Mouse (Mus musculus) WW6 (cell line): ENCODE results near the gene Ppp2r5d.

ENCODE experiments used
- DNase-seq: peaks from one replicate; pipeline ENCODE4 v3.0.0-alpha.2; 2013; ENCODE audit warnings: low read depth, low spot score

The Ppp2r5d gene

DNA sequence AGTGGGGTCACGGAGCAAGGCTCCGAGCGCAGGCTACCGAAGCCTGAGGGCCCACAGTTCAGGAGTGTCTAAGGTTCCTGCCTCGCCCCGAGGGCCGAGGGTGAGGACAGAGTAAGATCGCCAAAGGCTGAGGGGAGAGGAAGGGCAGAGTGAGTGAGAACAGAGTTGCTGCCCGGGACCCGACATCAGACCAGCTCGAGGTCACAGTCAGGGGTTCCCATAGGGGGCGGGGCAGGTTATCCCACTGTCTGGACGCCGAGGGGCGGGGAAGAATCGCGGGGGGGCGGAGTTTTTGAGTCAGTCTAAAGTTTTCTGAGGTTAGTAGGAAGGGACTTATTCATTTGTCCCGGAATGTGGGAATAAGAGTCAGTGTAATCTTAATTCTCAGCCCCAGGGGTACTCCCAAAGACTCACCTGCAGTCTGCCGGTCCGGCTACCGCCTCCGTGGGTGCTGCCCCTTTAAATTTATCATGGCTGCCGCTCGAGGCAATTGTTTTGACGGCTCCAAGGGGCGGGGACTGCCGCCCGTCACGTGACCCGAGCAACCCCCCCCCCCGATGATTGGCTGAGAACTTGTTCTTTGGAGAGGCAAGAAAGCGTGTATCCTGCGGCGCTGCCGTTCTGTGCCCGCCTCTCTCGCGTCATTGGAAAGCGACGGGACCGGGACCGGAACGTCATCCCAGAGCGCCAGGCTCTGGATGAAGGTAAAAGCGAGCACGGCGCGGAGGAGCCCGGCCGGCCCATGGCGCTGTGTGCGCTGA, 59.2 kb downstream of the Ppp2r5d start, which contains the start of the genes Klc4 and Mrpl2:
Gene Klc4, minus strand, starts transcription at position 462 of the 761 bp plus-strand sequence.
Gene Mrpl2, plus strand, starts transcription at position 669 of the 761 bp plus-strand sequence.
- DNase-seq, result peak; percentile 97

DNA sequence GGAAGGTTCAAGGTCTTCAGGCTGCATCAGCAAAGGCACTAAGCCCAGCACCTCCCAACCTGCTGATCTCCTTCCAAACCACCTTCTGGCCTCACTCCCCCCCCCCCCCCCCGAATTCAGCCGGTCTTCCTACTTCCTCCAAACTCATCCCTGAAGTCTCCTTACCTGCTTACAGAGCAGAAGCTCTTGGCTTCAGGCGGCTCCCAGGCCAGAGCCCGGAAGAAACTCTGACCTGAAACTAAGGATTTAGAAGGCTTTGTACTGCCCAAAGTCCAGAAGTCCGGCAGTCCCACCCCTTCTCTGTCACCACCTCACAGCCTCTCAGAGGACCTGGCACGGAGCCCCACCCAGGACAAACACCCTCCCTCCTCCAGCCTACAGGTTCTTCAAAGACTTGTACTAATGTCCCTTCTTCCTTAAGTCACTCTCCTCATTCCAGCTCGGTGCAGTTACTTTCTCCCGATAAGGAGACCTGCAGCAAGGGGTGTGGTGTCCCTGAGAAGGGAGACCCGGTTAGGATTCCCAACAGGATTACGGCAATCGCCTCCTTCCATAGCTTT, 59.9 kb downstream of the Ppp2r5d start:
- DNase-seq, result no peak

DNA sequence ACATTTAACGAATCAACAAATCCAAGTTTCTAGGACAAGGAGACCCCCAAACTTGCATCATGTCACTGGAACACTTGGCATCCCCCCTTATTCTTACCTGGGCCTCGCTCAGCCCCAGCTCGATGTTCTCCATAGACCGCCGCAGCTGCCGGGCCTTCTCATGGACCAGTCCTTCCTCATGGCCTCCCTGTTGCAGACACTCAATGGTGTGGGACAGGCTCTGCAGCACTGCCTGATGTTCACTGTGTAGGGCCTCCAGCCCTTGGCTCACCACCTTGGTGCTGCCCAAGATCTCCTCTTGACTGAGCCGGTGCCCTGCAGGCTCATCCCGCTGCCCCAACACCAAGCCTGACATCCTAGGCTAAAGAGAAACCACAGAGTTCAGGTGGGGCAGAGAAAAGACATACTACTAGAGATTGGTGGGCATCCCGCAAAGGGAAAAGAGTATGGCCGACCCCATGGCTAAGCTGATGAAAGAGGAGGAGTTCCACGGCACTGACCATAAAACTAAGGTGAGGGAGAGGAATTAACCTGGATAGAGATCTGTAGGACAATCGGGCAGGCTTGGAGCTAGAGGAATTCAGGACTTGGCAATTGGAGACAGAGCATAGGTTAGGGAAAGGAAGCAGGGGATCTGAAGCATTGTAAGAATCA, 60.6 kb downstream of the Ppp2r5d start:
- DNase-seq, result no peak

DNA sequence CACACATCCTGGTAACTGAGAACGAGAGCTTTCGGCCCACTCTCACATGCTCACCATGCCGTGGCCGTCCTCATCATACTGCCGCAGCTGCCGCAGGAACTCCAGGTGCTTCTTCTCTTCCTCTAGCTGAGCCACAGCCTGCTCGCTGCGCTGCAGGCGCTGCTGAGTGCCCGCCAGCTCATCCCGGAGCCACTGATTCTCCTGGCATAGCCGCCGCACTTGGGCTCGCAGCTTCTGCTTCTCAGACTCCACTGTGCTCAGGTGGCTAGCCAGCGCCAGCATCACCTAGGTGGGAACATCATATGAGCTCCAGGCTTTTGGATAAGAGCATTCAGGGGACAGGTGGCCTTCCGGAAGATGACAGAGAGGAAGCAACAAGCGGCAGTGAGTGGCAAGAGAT, 62.9 kb downstream of the Ppp2r5d start:
- no peak for DNase-seq

DNA sequence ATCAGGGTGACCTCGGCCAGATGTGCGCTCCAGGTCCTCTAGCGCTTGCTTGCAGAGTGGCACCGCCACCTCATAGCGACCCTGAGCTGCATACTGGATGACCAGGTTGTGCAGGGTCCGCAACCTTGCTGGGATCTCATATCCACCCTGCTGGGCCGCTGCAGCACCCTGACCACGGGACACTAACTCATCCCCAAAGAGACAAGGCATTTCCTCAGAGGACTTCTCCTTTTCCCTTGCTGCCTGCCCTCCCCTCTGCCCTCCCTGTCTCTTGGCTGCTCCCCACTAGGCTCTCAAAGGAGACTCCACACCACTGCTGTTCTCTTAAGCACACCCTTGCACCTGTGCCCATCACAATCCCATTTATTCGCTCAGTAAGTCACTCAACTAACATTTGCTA, 65.0 kb downstream of the Ppp2r5d start:
- no peak for DNase-seq

DNA sequence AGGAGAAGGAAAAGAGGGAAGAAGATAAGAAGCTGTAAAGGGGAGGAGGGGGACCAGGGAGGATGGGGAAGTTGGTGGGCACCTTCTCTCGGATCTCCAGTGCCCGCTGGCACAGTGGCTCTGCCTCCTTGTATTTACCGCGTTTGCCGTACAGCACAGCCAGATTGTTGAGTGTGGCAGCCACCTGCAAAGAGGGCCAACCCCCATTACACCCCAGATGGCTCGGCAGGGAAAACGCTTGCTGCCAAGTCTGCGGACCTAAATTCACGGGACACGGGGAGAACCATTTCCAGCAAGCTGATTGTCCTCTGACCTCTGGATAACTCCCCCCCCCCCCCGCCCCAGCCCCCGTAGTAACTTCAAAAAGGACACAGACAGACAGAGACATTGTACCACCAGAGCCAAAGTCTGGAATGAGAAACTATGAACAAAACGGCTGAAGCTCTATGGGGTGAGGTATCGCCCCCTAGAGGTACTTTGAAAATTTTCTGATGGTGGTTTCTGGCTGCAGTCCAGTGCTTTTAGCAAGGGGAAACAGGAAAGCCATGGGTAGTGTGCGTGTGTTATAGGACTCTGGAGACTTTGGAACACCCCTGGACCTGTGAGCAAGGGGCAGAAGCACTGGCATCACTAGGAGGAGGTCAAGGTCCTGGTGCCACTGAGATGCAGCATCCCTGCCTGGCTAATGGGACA, 67.9 kb downstream of the Ppp2r5d start:
- DNase-seq, result no peak
